In the genomic region with DNA sequence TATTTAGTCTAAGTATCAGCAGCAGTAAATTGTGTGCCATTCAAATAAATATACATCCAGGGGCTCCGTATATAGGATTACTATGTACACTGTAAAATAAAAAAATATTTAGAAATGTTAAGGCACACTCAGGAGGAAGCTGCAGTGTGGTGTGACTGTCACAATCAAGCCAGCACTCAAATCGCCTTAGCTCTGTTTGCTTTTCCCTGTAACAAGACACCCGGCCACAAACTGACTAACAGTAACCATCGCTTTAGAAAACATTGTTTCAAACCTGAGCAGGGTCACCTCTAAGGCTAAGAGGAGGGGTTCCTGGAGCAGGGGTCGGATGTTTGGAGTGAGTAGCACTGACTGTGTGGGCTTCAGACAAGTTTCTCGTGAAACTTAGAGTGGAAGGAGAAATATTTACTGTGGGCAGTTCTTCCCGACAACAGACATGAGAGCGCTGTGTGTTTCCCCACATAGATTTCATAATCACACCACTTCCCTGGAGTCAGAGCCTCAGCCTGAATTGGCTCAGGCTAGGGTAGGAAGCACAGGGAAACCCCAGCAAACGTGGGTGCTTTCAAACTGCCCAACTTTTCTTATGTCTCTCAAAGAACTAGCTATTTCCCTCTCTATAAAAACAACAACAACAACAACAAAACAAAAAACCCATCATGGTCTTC, we compare ENCODE assay signal across 17 mouse cellular contexts. TPM values are rescaled to one million over a fixed set of nuclear protein-coding genes. Genes with fewer than 3 reads are reported as not detected.
DNase-seq lines count a peak whose midpoint lies in the region; ATAC-seq and TF ChIP-seq lines count a peak whose summit lies in the region.
"Had no signal": no experiment of that assay in that cellular context is flagged by ENCODE, and none has a peak within 500 bp of the region (broad histone marks: within the 10 kb centered on the region; RNA-seq: fewer than 3 reads in every experiment).

No protein-coding gene starts in this region.

- no peaks in the 10 kb centered on the region for H3K4me1 ChIP-seq in heart, embryonic 11.5 days (ENCODE audit: control insufficient read depth, insufficient read depth, low read length)
- peaks cover 32% of the 10 kb centered on the region for H3K4me1 ChIP-seq in midbrain, embryonic 13.5 days (replicated peaks)
- H3K4me1 ChIP-seq in midbrain, embryonic 11.5 days (ENCODE audit: control insufficient read depth, insufficient read depth, low read length), result peaks cover 8% of the 10 kb centered on the region; the same call in 1 of the 2 replicates
- no peaks in the 10 kb centered on the region for H3K4me1 ChIP-seq in lung, postnatal 0 days (ENCODE audit: insufficient read depth, low read depth, low read length)

- no peak for ATAC-seq in heart, embryonic 11.5 days (replicated peaks; ENCODE audit: insufficient number of reproducible peaks, low FRiP score, low TSS enrichment)
- ATAC-seq in midbrain, embryonic 13.5 days, result no peak
- ATAC-seq in midbrain, embryonic 11.5 days (ENCODE audit: low FRiP score), result no peak
- ATAC-seq in lung, postnatal 0 days, result peak; percentile 76
- ATAC-seq: forebrain, embryonic 14.5 days; inflammation-experienced regulatory T-cells, adult 6 months had no signal

- peak; percentile 52 for DNase-seq in heart, adult 11 months
- DNase-seq in midbrain, embryonic 11.5 days (ENCODE audit: low spot score, missing footprints), result no peak
- DNase-seq in lung, postnatal 0 days (ENCODE audit: low spot score), result peak; percentile 74
- DNase-seq in layer of hippocampus, postnatal 10 days (ENCODE audit: low spot score in 2 of 2), result no peak
- DNase-seq in c-Kit-positive CD71-positive TER-119-positive erythroid progenitor cells, embryonic 14.5 days (ENCODE audit: low spot score), result no peak
- no peak for DNase-seq in layer of hippocampus, adult 9-10 months (ENCODE audit: low spot score)
- DNase-seq: adrenal gland, postnatal 10 days; cerebellum, postnatal 14 days; gastrocnemius, adult 2 months; kidney, postnatal 14 days; layer of hippocampus, postnatal 36 days; thymus, postnatal 4 days had no signal

- no peaks in the 10 kb centered on the region for H3K9me3 ChIP-seq in heart, embryonic 11.5 days (replicated peaks; ENCODE audit: control insufficient read depth, low read length)
- no peaks in the 10 kb centered on the region for H3K9me3 ChIP-seq in midbrain, embryonic 13.5 days
- no peaks in the 10 kb centered on the region for H3K9me3 ChIP-seq in midbrain, embryonic 11.5 days (ENCODE audit: control insufficient read depth, low read length)
- H3K9me3 ChIP-seq in lung, postnatal 0 days (ENCODE audit: low read length), result no peaks in the 10 kb centered on the region
- H3K9me3 ChIP-seq: midbrain, embryonic 10.5 days had no signal

- no peak for TF ChIP-seq CTCF in lung, postnatal 0 days (IDR thresholded peaks at IDR 0.05)

- no peaks in the 10 kb centered on the region for H3K27me3 ChIP-seq in heart, embryonic 11.5 days (ENCODE audit: control insufficient read depth, insufficient read depth, low read length)
- H3K27me3 ChIP-seq in midbrain, embryonic 13.5 days, result no peaks in the 10 kb centered on the region
- H3K27me3 ChIP-seq in midbrain, embryonic 11.5 days (ENCODE audit: control insufficient read depth, insufficient read depth, low read length), result no peaks in the 10 kb centered on the region
- no peaks in the 10 kb centered on the region for H3K27me3 ChIP-seq in lung, postnatal 0 days (replicated peaks; ENCODE audit: insufficient read depth, low read length)

- no peak overlapping the region for H3K27ac ChIP-seq in heart, embryonic 11.5 days (ENCODE audit: low read depth, low read length)
- no peak overlapping the region for H3K27ac ChIP-seq in midbrain, embryonic 13.5 days
- H3K27ac ChIP-seq in midbrain, embryonic 11.5 days (ENCODE audit: low read depth, low read length), result no peak overlapping the region
- H3K27ac ChIP-seq in lung, postnatal 0 days (ENCODE audit: low read length), result peak overlapping the region; percentile 40
- H3K27ac ChIP-seq: gastrocnemius, adult 2 months; midbrain, embryonic 10.5 days had no signal

- WGBS in heart, embryonic 11.5 days (ENCODE audit: insufficient replicate concordance), result 18% methylated on average over 9 of the region's 9 CpGs
- WGBS in midbrain, embryonic 13.5 days, result 33% methylated on average over 9 of the region's 9 CpGs
- 24% methylated on average over 9 of the region's 9 CpGs for WGBS in midbrain, embryonic 11.5 days
- WGBS in lung, postnatal 0 days, result 12% methylated on average over 9 of the region's 9 CpGs

- H3K4me2 ChIP-seq in heart, embryonic 11.5 days, result no peak overlapping the region
- no peak overlapping the region for H3K4me2 ChIP-seq in midbrain, embryonic 13.5 days (replicated peaks)
- no peak overlapping the region; the same call in 1 of the 2 replicates for H3K4me2 ChIP-seq in midbrain, embryonic 11.5 days
- H3K4me2 ChIP-seq in lung, postnatal 0 days (replicated peaks; ENCODE audit: low read depth, low read length), result peak overlapping the region; percentile 28; the same call in 1 of the 2 replicates

- no peak overlapping the region for H3K4me3 ChIP-seq in heart, embryonic 11.5 days (ENCODE audit: low read depth, low read length)
- no peak overlapping the region for H3K4me3 ChIP-seq in midbrain, embryonic 13.5 days (replicated peaks)
- no peak overlapping the region for H3K4me3 ChIP-seq in midbrain, embryonic 11.5 days (ENCODE audit: low read depth, low read length)
- no peak overlapping the region for H3K4me3 ChIP-seq in lung, postnatal 0 days (ENCODE audit: low read depth, low read length)
- H3K4me3 ChIP-seq: gastrocnemius, adult 2 months; midbrain, embryonic 10.5 days had no signal

- H3K9ac ChIP-seq in heart, embryonic 11.5 days (ENCODE audit: low read depth, low read length), result no peak overlapping the region
- H3K9ac ChIP-seq in midbrain, embryonic 13.5 days (replicated peaks), result peak overlapping the region; percentile 19; the same call in 1 of the 2 replicates
- no peak overlapping the region for H3K9ac ChIP-seq in midbrain, embryonic 11.5 days (ENCODE audit: low read length)
- no peak overlapping the region for H3K9ac ChIP-seq in lung, postnatal 0 days (replicated peaks; ENCODE audit: low read depth)

- H3K36me3 ChIP-seq in heart, embryonic 11.5 days (ENCODE audit: control insufficient read depth, insufficient read depth, low read length), result no peaks in the 10 kb centered on the region
- no peaks in the 10 kb centered on the region for H3K36me3 ChIP-seq in midbrain, embryonic 13.5 days
- H3K36me3 ChIP-seq in midbrain, embryonic 11.5 days (ENCODE audit: control insufficient read depth, insufficient read depth, low read length), result no peaks in the 10 kb centered on the region
- no peaks in the 10 kb centered on the region for H3K36me3 ChIP-seq in lung, postnatal 0 days (ENCODE audit: insufficient read depth, low read length)
- H3K36me3 ChIP-seq: midbrain, embryonic 10.5 days had no signal

- peak; percentile 65 for TF ChIP-seq EP300 in lung, postnatal 0 days (IDR thresholded peaks at IDR 0.05)

RNA-seq across cellular contexts. Expression of gene Ctnnb1, which starts 1.9 kb away (rescaled TPM):
- polyA plus RNA-seq in heart, embryonic 11.5 days (2014; fragmentation: Nextera tagmentation; extraction: Ambion mirVana), result 433 and 469 TPM in 2 replicates
- 616 and 667 TPM in 2 replicates for polyA plus RNA-seq in midbrain, embryonic 13.5 days (2015; fragmentation: Nextera tagmentation; extraction: Ambion mirVana)
- 999 and 1,044 TPM in 2 replicates for polyA plus RNA-seq in midbrain, embryonic 11.5 days (2014; fragmentation: Nextera tagmentation; extraction: Ambion mirVana)
- polyA plus RNA-seq in lung, postnatal 0 days (2015; fragmentation: Nextera tagmentation; extraction: Ambion mirVana), result 383 and 452 TPM in 2 replicates
- total RNA-seq in layer of hippocampus, postnatal 10 days (2021), result 100 to 1,000 TPM; 801 to 853 TPM

Comparison
In these comparisons a context has a peak if more than half of its experiments do, and no peak if none do; other contexts are left out.
1. DNase-seq: peak in heart, adult 11 months (single experiment) and lung, postnatal 0 days (single experiment); none in midbrain, embryonic 11.5 days (single experiment), layer of hippocampus, postnatal 10 days (0 of 2), c-Kit-positive CD71-positive TER-119-positive erythroid progenitor cells, embryonic 14.5 days (single experiment) and layer of hippocampus, adult 9-10 months (single experiment).